ENCODE assay signal across 8 mouse cellular contexts in the genomic region with DNA sequence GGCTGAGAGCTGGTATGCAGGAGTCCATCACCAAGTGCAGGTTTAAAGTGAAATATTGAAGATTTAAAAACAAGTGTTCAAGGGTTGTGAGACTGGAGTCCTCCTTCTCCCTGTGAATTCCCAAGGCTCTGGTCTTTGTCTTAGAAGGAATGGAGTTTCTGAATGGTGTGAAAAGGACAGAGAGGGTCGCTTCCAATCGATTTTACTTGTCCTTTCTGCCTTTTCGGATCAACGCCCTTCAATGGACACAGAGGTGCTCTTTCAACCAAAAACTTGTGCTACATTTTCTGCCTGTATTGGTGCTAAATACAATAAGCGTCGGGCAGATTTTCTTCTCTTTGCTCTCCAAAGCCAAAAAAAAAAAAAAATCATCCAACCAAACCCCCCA. TPM values are rescaled to one million over a fixed set of nuclear protein-coding genes. Genes with fewer than 3 reads are reported as not detected.
DNase-seq lines count a peak whose midpoint lies in the region; ATAC-seq and TF ChIP-seq lines count a peak whose summit lies in the region.

No protein-coding gene starts in this region.

- WGBS in intestine, embryonic 14.5 days: 51% methylated on average over 6 of the region's 6 CpGs
- 61% methylated on average over 6 of the region's 6 CpGs for WGBS in intestine, embryonic 16.5 days
- 3% methylated on average over 6 of the region's 6 CpGs for WGBS in forebrain, embryonic 14.5 days
- WGBS in liver, postnatal 0 days (ENCODE audit: insufficient replicate concordance): 24% methylated on average over 6 of the region's 6 CpGs

- H3K27me3 ChIP-seq in intestine, embryonic 14.5 days (replicated peaks; ENCODE audit: control insufficient read depth, insufficient read depth, low read length): peaks cover 20% of the 10 kb centered on the region
- peaks cover 23% of the 10 kb centered on the region for H3K27me3 ChIP-seq in intestine, embryonic 16.5 days (replicated peaks; ENCODE audit: control insufficient read depth, insufficient read depth, low read length)
- peaks cover 60% of the 10 kb centered on the region for H3K27me3 ChIP-seq in forebrain, embryonic 14.5 days (replicated peaks; ENCODE audit: control insufficient read depth, insufficient read depth, low read length)
- H3K27me3 ChIP-seq in liver, postnatal 0 days (ENCODE audit: insufficient read depth, low read length): peaks cover 34% of the 10 kb centered on the region

- no peaks in the 10 kb centered on the region for H3K9me3 ChIP-seq in intestine, embryonic 14.5 days (ENCODE audit: control insufficient read depth, low read length)
- H3K9me3 ChIP-seq in intestine, embryonic 16.5 days (ENCODE audit: control insufficient read depth, low read length): no peaks in the 10 kb centered on the region
- H3K9me3 ChIP-seq in forebrain, embryonic 14.5 days (replicated peaks; ENCODE audit: control insufficient read depth, low read length): no peaks in the 10 kb centered on the region
- H3K9me3 ChIP-seq in liver, postnatal 0 days (ENCODE audit: low read length): no peaks in the 10 kb centered on the region

- no peak overlapping the region for H3K9ac ChIP-seq in intestine, embryonic 14.5 days (ENCODE audit: low read length)
- H3K9ac ChIP-seq in intestine, embryonic 16.5 days (ENCODE audit: low read depth, low read length): no peak overlapping the region
- peak overlapping the region; percentile 58; the same call in 1 of the 2 replicates for H3K9ac ChIP-seq in forebrain, embryonic 14.5 days (ENCODE audit: low read length)
- no peak overlapping the region for H3K9ac ChIP-seq in liver, postnatal 0 days (replicated peaks)

- H3K4me3 ChIP-seq in intestine, embryonic 14.5 days (ENCODE audit: low read depth, low read length): peak overlapping the region; percentile 8
- H3K4me3 ChIP-seq in intestine, embryonic 16.5 days (ENCODE audit: low read length): no peak overlapping the region
- no peak overlapping the region for H3K4me3 ChIP-seq in cortical plate, adult 2 months (ENCODE audit: insufficient read depth, low read length)
- H3K4me3 ChIP-seq in forebrain, embryonic 14.5 days (ENCODE audit: low read depth, low read length): peak overlapping the region; percentile 28
- no peak overlapping the region for H3K4me3 ChIP-seq in liver, postnatal 0 days (ENCODE audit: low read depth, low read length)

- H3K4me2 ChIP-seq in intestine, embryonic 14.5 days (ENCODE audit: low read length): peak overlapping the region; percentile 60
- no peak overlapping the region for H3K4me2 ChIP-seq in intestine, embryonic 16.5 days (ENCODE audit: low read depth, low read length)
- H3K4me2 ChIP-seq in forebrain, embryonic 14.5 days (ENCODE audit: low read length): peak overlapping the region; percentile 52
- peak overlapping the region; percentile 69; the same call in 1 of the 2 replicates for H3K4me2 ChIP-seq in liver, postnatal 0 days (ENCODE audit: low read depth, low read length)

- no peak for TF ChIP-seq EP300 in liver, postnatal 0 days (IDR thresholded peaks at IDR 0.05; ENCODE audit: low read depth)

- peak overlapping the region; percentile 1; the same call in 1 of the 2 replicates for H3K27ac ChIP-seq in intestine, embryonic 14.5 days (ENCODE audit: low read depth)
- H3K27ac ChIP-seq in intestine, embryonic 16.5 days (ENCODE audit: low read length): no peak overlapping the region
- H3K27ac ChIP-seq in cortical plate, adult 2 months (ENCODE audit: insufficient read depth, low read length): 0 out of 2 replicates have a peak overlapping the region, but pooled peaks have one; percentile 35
- H3K27ac ChIP-seq in forebrain, embryonic 14.5 days (ENCODE audit: low read depth, low read length): peak overlapping the region; percentile 84
- no peak overlapping the region for H3K27ac ChIP-seq in liver, postnatal 0 days (ENCODE audit: low read depth)

- H3K4me1 ChIP-seq in intestine, embryonic 14.5 days (replicated peaks; ENCODE audit: control insufficient read depth, insufficient read depth, low read length): peaks cover 9% of the 10 kb centered on the region; the same call in 1 of the 2 replicates
- H3K4me1 ChIP-seq in intestine, embryonic 16.5 days (ENCODE audit: control insufficient read depth, insufficient read depth, low read length): peaks cover 20% of the 10 kb centered on the region
- no peaks in the 10 kb centered on the region for H3K4me1 ChIP-seq in cortical plate, adult 2 months (ENCODE audit: control insufficient read depth, insufficient read depth, low read length)
- H3K4me1 ChIP-seq in forebrain, embryonic 14.5 days (ENCODE audit: control insufficient read depth, insufficient read depth, low read length): no peaks in the 10 kb centered on the region
- peaks cover 5% of the 10 kb centered on the region for H3K4me1 ChIP-seq in liver, postnatal 0 days (ENCODE audit: insufficient read depth)

- no peaks in the 10 kb centered on the region for H3K36me3 ChIP-seq in intestine, embryonic 14.5 days (ENCODE audit: control insufficient read depth, insufficient read depth, low read length)
- H3K36me3 ChIP-seq in intestine, embryonic 16.5 days (ENCODE audit: control insufficient read depth, insufficient read depth, low read length): no peaks in the 10 kb centered on the region
- H3K36me3 ChIP-seq in forebrain, embryonic 14.5 days (ENCODE audit: control insufficient read depth, insufficient read depth, low read length): no peaks in the 10 kb centered on the region
- no peaks in the 10 kb centered on the region for H3K36me3 ChIP-seq in liver, postnatal 0 days (replicated peaks; ENCODE audit: insufficient read depth, low read length)

- no peak for ATAC-seq in intestine, embryonic 14.5 days (replicated peaks; ENCODE audit: low FRiP score, low TSS enrichment, low read depth)
- no peak for ATAC-seq in intestine, embryonic 16.5 days
- ATAC-seq in forebrain, embryonic 14.5 days: no peak
- ATAC-seq in liver, postnatal 0 days: no peak
- no peak for ATAC-seq in monocyte, adult 5-6 weeks (replicated peaks; ENCODE audit: insufficient number of reproducible peaks, low FRiP score, low TSS enrichment, poor library complexity, severe bottlenecking)
- ATAC-seq in inflammation-experienced regulatory T-cells, adult 6 months: no peak

- TF ChIP-seq POLR2A in cortical plate, adult 2 months (IDR thresholded peaks at IDR 0.05; ENCODE audit: extremely low read depth, insufficient read depth, low read length): no peak

- TF ChIP-seq CTCF in cortical plate, adult 2 months (IDR thresholded peaks at IDR 0.05; ENCODE audit: extremely low read depth, insufficient read depth, low read length): no peak
- no peak for TF ChIP-seq CTCF in liver, postnatal 0 days (IDR thresholded peaks at IDR 0.05; ENCODE audit: low read depth)

- no peak for DNase-seq in intestine, embryonic 14.5 days (ENCODE audit: low spot score)
- peak; percentile 24 for DNase-seq in forebrain, embryonic 14.5 days (ENCODE audit: low spot score)
- DNase-seq in liver, postnatal 0 days: no peak
- no peak for DNase-seq in thymus, postnatal 0 days (ENCODE audit: low spot score)

RNA-seq across cellular contexts. Expression of a gene that starts 1.7 kb away (rescaled TPM):
- 53.7 and 56.9 TPM in 2 replicates for polyA plus RNA-seq in intestine, embryonic 14.5 days (2014; fragmentation: Nextera tagmentation; extraction: Ambion mirVana)
- polyA plus RNA-seq in intestine, embryonic 16.5 days (2015; fragmentation: Nextera tagmentation; extraction: Ambion mirVana): 22.2 and 24.6 TPM in 2 replicates
- polyA plus RNA-seq in cortical plate, adult 2 months (2012; rRNA removed): 13.8 and 21.2 TPM in 2 replicates
- polyA plus RNA-seq in forebrain, embryonic 14.5 days (2014; fragmentation: Nextera tagmentation; extraction: Ambion mirVana): 73.7 and 82.5 TPM in 2 replicates
- 12.3 and 14.7 TPM in 2 replicates for polyA plus RNA-seq in liver, postnatal 0 days (2015; fragmentation: Nextera tagmentation; extraction: Ambion mirVana)
- total RNA-seq in monocyte, adult 5-6 weeks (2017): not detected in 3 replicates
- polyA plus RNA-seq in inflammation-experienced regulatory T-cells, adult 6 months (2017; shearing (Covaris generic)): under 1 TPM in 1 of 3 experiments, not detected in 2; 0.32 TPM
- polyA plus RNA-seq in thymus, postnatal 0 days (2015; fragmentation: Nextera tagmentation; extraction: Ambion mirVana): 4.3 and 5.3 TPM in 2 replicates

Comparison
In these comparisons a context has a peak if more than half of its experiments do, and no peak if none do; other contexts are left out.
1. H3K27ac ChIP-seq: peak in intestine, embryonic 14.5 days (single experiment), cortical plate, adult 2 months (single experiment) and forebrain, embryonic 14.5 days (single experiment); none in intestine, embryonic 16.5 days (single experiment) and liver, postnatal 0 days (single experiment).
2. H3K4me3 ChIP-seq: peak in intestine, embryonic 14.5 days (single experiment) and forebrain, embryonic 14.5 days (single experiment); none in intestine, embryonic 16.5 days (single experiment), cortical plate, adult 2 months (single experiment) and liver, postnatal 0 days (single experiment).